Mouse (Mus musculus) lung, adult 2 months (tissue): Measurements from ENCODE around the gene Ros1.

Experiments
- CTCF ChIP-seq: fragments of 200-500 bp; IDR thresholded peaks from 2 replicates; pipeline ENCODE4 v1.5.1; 2011; ENCODE audit warnings: mild to moderate bottlenecking, low read length, control low read depth; ENCODE audit not compliant: insufficient read depth
- POLR2A ChIP-seq: fragments of 200-500 bp; IDR thresholded peaks from 2 replicates; pipeline ENCODE4 v1.6.1; 2011; ENCODE audit warnings: low read depth, mild to moderate bottlenecking, control low read depth, low read length, borderline replicate concordance; ENCODE audit errors: extremely low read depth

DNA sequence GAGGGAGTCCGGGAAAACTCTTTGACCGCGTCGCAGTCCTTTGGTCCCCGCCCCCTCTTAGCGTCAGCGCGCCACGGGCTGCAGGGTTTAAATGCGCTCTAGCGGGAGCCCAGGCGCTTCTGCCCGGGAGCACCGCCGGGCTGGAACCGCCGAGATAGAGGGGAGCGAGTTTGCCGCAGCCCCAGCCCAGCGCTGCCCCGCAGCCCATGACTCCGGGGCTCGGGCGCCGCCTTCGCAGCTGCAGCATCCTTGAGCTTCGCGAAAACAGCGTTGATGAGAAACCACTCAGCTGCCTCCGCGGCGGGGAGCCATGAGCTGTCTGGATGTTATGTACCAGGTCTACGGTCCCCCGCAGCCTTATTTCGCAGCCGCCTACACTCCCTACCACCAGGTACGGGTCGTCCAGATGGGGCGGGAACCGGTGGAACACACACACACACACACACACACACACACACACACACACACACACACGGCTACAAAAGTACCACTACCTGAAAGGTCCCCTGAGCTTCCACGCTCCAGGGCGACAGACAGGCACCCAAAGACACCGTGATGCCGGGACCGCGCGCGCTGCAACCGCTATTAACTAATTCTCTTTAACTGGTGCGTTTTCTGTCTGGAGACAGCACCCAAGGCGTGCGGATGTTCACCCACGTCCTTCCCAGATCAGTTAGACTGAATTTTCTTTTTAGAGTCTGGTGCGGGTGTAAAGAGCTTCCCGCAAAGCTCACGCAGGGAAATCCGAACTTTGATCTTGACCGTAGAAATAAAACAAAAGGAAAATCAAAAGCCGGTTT, 172.4 kb downstream of the Ros1 start, which contains the start of gene Vgll2:
- TF ChIP-seq POLR2A (no peak), CTCF (no peak)
